Mouse (Mus musculus): Measurements from ENCODE around the gene Lonrf3. TPM values are rescaled to one million over a fixed set of nuclear protein-coding genes. Genes with fewer than 3 reads are reported as not detected.

Lonrf3 gene
- polyA plus RNA-seq (2012; rRNA removed), result 0.59 and 0.66 TPM in 2 replicates

GRCm38 (mm10) chrX:36328271-36329039, at the start of gene Lonrf3:
Gene Lonrf3, plus strand, starts transcription at chrX:36328353.

GRCm38 (mm10) chrX:36400980-36401379, 72.8 kb downstream of the Lonrf3 start, which contains the start of gene Gm6268:
Gene Gm6268, plus strand, starts transcription at chrX:36401280.

Other genes starting within 250 kb of the Lonrf3 start
- gene Il13ra1, start 216.2 kb upstream of the Lonrf3 start, polyA plus RNA-seq (2012; rRNA removed), result 6.5 and 6.9 TPM in 2 replicates
- 0.05 TPM in 1 of 2 replicates, not detected in the other for gene Zcchc12, start 132.4 kb upstream of the Lonrf3 start, polyA plus RNA-seq (2012; rRNA removed)
- not detected in 2 replicates for gene Gm6268, start 72.9 kb downstream of the Lonrf3 start, polyA plus RNA-seq (2012; rRNA removed)
- not detected in 2 replicates for gene Gm14569, start 163.5 kb downstream of the Lonrf3 start, polyA plus RNA-seq (2012; rRNA removed)